Mouse (Mus musculus) forebrain, embryonic 10.5 days (tissue): ENCODE data around the gene Lpcat2. TPM values are rescaled to one million over a fixed set of nuclear protein-coding genes. Genes with fewer than 3 reads are reported as not detected.
"Not testable (repeated sequence)": the region's sequence is repeated elsewhere in the genome, so short reads cannot be mapped to it uniquely, and the experiment has no call there.

Experiments
- DNase-seq: peaks from one replicate; pipeline ENCODE4 v3.0.0-alpha.2; 2017; ENCODE audit warnings: low spot score; ENCODE audit errors: extremely low spot score
- H3K27ac ChIP-seq: fragments of 300-500 bp; sonication (generic); 2 replicates; pipeline ENCODE4 v1.5.1; 2016; ENCODE audit warnings: mild to moderate bottlenecking
- H3K27me3 ChIP-seq: fragments of 300-500 bp; sonication (generic); 2 replicates; pipeline ENCODE4 v1.6.1; 2016; ENCODE audit warnings: mild to moderate bottlenecking; ENCODE audit not compliant: poor library complexity, severe bottlenecking
- H3K36me3 ChIP-seq: fragments of 300-500 bp; sonication (generic); replicated peaks from 2 replicates; pipeline ENCODE4 v1.6.1; 2016; ENCODE audit warnings: mild to moderate bottlenecking, moderate library complexity
- H3K4me1 ChIP-seq: fragments of 300-500 bp; sonication (generic); 2 replicates; pipeline ENCODE4 v1.6.1; 2016
- H3K4me3 ChIP-seq: fragments of 300-500 bp; sonication (generic); 2 replicates; pipeline ENCODE4 v1.5.1; 2016; ENCODE audit warnings: mild to moderate bottlenecking, moderate library complexity
- H3K9me3 ChIP-seq: fragments of 300-500 bp; sonication (generic); 2 replicates; pipeline ENCODE4 v1.6.1; 2016; ENCODE audit warnings: mild to moderate bottlenecking, moderate library complexity
- WGBS: fragments of 180-500 bp; shearing (Covaris S2); methylation state at CpG from one replicate; pipeline ENCODE4 v1.1.7; 2016; 5-methylcytosine and 5-hydroxymethylcytosine counted together
- polyA plus RNA-seq: library from polyadenylated mRNA; unstranded; fragments of >200 nt; fragmentation: Nextera tagmentation; extraction: Ambion mirVana; gene quantifications from 2 replicates; pipeline ENCODE4 v1.2.1, GENCODE M21; 2016

The Lpcat2 gene
- polyA plus RNA-seq, 1 experiment from 2014 or later = 3.6 TPM

DNA sequence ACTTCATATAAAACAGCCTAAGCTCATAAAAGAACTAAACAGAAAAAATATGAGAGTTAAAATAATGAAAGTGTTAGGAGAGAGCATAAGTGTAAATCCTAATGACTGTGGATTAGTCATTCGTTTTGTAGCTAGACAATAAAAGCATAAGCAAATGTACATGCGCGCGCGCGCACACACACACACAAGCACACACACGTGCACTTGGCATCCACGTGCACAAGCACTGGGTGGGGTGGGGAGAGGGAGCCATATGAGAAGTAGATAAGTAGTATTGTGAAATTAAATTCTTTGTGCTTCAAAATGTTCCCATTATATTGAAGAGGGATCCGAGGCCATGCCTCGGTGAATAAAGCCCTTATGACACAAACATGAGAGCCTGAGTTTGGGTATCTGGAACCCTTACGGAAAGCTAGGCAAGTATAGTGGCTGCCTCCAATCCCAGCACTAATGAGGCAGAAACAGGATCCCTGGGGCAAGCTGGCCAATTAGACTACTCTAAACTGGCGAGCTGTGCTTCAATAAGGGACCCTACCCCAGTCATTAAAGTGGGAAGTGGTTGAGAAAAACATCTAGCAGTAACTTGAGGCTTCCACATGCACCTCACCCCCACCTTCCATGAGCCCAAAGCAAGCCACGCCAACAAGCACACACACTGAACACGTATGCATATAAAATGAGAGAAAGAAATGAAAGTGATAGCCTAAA is 3.5 kb downstream of the Lpcat2 start:
- H3K4me1 ChIP-seq = peaks cover 11% of the 10 kb centered on the region
- 86% methylated on average over 14 of the region's 14 CpGs for WGBS
- H3K9me3 ChIP-seq = no peaks in the 10 kb centered on the region; the same call in 1 of the 2 replicates
- no peak overlapping the region for H3K27ac ChIP-seq
- H3K4me3 ChIP-seq = no peak overlapping the region
- peaks cover 24% of the 10 kb centered on the region for H3K27me3 ChIP-seq
- H3K36me3 ChIP-seq = no peaks in the 10 kb centered on the region
- no peak for DNase-seq

DNA sequence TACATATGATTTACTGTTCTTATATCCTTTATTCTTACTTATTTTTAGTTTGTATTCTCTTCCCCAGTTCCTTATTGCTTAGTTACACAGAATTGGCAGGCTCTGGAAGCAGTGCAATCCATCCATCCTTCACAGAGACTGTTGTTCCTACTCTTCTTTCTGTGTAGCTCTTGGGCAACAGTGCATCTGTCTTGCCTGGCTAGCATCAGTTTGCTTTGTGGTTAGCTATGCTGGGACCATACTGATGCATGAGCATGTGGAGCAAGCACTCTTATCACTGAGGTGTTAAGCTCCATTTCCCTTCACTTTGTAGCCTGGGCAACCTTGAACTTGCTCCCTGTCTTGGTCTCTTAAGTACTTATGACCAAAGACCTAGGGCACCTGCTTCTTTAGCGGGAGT is 6.8 kb downstream of the Lpcat2 start:
- no peaks in the 10 kb centered on the region for H3K4me1 ChIP-seq
- no peak for DNase-seq
- H3K27me3 ChIP-seq = no peaks in the 10 kb centered on the region
- WGBS = 83% methylated on average over 1 of the region's 1 CpGs
- H3K4me3 ChIP-seq = no peak overlapping the region
- H3K27ac ChIP-seq = no peak overlapping the region
- no peaks in the 10 kb centered on the region for H3K9me3 ChIP-seq
- no peaks in the 10 kb centered on the region for H3K36me3 ChIP-seq

- Histone ChIP-seq H3K27me3 (no peaks in the 10 kb centered on the region), H3K36me3 (no peaks in the 10 kb centered on the region), H3K4me3 (no peak overlapping the region), H3K9me3 (no peaks in the 10 kb centered on the region), H3K27ac (no peak overlapping the region), H3K4me1 (peaks cover 4% of the 10 kb centered on the region; the same call in 1 of the 2 replicates)
- DNase-seq = no peak
- 74% methylated on average over 7 of the region's 7 CpGs for WGBS
Measured at GRCm38 (mm10) chr8:92870281-92870680, 15.1 kb downstream of the Lpcat2 start.

DNA sequence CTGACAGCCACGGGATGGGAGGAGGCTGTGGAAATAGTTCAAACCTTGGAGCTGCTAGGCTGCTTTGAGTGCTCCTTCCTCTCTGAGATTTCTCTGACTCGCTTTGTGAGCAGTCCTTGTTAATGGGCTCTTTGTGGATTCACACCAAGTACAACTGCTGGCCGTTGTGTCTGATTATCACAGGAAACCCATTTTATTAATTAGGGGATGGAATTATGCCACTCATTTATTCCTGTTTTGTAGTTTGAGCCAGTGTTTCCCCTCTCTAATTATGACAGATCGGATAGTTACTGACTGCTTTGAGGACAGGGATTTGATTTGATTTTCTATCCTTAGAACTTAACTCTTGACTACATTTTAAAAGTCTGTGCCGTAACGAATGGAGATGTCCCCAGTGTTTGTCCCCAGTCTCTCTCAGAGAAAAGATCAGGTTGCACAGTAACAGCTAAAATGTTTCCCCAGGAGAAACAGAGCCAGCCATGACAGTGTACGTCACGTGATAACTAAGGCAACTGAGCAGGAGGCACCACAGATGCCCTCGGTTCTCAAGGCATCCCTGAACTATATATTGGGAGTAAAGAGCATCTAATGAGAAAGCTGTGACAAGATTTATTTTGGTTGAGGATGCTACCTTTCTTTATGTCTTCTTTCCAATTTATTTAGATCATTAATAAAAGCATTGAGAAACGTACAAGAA is 17.1 kb downstream of the Lpcat2 start:
- 78% methylated on average over 10 of the region's 10 CpGs for WGBS
- Histone ChIP-seq H3K9me3 (no peaks in the 10 kb centered on the region), H3K27ac (no peak overlapping the region), H3K4me3 (no peak overlapping the region), H3K36me3 (no peaks in the 10 kb centered on the region), H3K27me3 (no peaks in the 10 kb centered on the region), H3K4me1 (peaks cover 4% of the 10 kb centered on the region; the same call in 1 of the 2 replicates)
- DNase-seq = no peak

DNA sequence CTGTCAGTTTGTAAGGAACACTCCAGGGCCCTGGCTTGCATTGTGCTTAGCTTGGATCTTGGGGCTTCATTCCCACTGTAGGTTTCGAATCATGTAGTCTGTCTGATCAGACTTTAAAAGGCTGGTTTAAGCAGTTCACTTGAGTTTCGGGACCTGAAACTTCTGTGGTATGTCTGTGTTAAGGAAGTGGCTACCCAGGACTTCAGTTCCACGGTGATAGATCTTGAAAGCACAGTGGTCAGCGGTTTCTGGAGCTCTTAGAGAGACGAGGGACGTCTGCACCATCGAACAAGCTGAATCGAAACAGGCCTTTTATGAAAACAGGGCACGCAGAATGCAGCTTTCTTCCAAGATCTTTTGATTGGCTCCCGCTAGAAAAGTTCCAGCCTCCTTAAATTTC is 20.7 kb downstream of the Lpcat2 start:
- H3K27ac ChIP-seq = no peak overlapping the region
- H3K4me3 ChIP-seq = no peak overlapping the region
- peaks cover 3% of the 10 kb centered on the region for H3K36me3 ChIP-seq
- no peaks in the 10 kb centered on the region for H3K4me1 ChIP-seq
- no peaks in the 10 kb centered on the region for H3K9me3 ChIP-seq
- no peaks in the 10 kb centered on the region for H3K27me3 ChIP-seq
- 65% methylated on average over 10 of the region's 10 CpGs for WGBS
- DNase-seq = no peak

DNA sequence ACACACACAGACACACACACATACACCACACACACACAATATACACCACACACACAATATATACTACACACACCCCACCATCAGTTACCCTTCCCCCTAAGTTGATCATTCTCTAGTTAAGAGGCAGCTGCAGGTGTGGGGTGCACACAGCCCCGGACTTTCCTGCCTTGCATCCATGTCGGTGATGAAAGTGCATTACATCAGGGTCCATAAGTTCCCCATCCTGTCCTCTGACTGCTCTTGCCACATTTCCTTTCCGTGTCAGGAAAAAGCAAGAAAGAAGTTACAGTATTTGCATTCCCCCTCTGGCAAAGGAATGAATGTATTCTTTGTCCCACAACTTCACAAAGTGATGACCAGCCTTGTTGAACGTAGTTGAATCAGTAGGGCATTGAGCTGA is 26.1 kb downstream of the Lpcat2 start:
- H3K4me3 ChIP-seq = no peak overlapping the region
- no peaks in the 10 kb centered on the region for H3K4me1 ChIP-seq
- H3K27me3 ChIP-seq = no peaks in the 10 kb centered on the region
- no peak for DNase-seq
- H3K36me3 ChIP-seq = peaks cover 3% of the 10 kb centered on the region
- WGBS = 75% methylated on average over 4 of the region's 4 CpGs
- H3K27ac ChIP-seq = no peak overlapping the region
- no peaks in the 10 kb centered on the region for H3K9me3 ChIP-seq

GRCm38 (mm10) chr8:92883771-92884170 is 28.6 kb downstream of the Lpcat2 start:
- no peak overlapping the region for H3K4me3 ChIP-seq
- H3K36me3 ChIP-seq = peaks cover 3% of the 10 kb centered on the region
- 82% methylated on average over 2 of the region's 2 CpGs for WGBS
- H3K9me3 ChIP-seq = no peaks in the 10 kb centered on the region
- peaks cover 5% of the 10 kb centered on the region; the same call in 1 of the 2 replicates for H3K4me1 ChIP-seq
- DNase-seq = no peak
- no peak overlapping the region for H3K27ac ChIP-seq
- H3K27me3 ChIP-seq = no peaks in the 10 kb centered on the region

DNA sequence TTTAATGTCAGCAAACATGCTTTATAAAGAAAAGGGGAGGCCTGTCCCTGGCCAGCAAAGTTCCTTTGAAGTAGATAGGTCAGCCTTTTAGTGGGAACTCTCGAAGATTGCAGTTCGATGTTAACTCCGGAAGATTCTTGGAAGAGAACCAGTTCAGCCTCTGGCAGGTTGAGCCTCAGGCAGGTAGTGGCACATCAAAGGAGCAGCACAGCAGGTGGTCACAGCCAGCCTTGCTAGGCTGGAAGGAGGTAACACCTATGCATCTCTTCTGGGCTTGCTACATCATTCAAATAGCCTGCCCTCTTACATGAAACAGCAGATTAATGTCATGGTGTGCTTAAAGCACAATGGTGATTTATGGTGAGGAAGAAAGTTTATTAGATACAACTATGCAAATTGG is 37.1 kb downstream of the Lpcat2 start:
- not testable (repeated sequence) for H3K4me3 ChIP-seq, H3K27me3 ChIP-seq, H3K4me1 ChIP-seq, H3K36me3 ChIP-seq, H3K27ac ChIP-seq, DNase-seq, H3K9me3 ChIP-seq
- 89% methylated on average over 3 of the region's 3 CpGs for WGBS

- whole genome bisulfite sequencing = 71% methylated on average over 2 of the region's 2 CpGs
- DNase-seq = no peak
- Histone ChIP-seq H3K4me1 (no peaks in the 10 kb centered on the region), H3K4me3 (no peak overlapping the region), H3K27ac (no peak overlapping the region), H3K27me3 (no peaks in the 10 kb centered on the region), H3K36me3 (no peaks in the 10 kb centered on the region), H3K9me3 (no peaks in the 10 kb centered on the region)
Measured at GRCm38 (mm10) chr8:92893870-92894269, 38.7 kb downstream of the Lpcat2 start.

DNA sequence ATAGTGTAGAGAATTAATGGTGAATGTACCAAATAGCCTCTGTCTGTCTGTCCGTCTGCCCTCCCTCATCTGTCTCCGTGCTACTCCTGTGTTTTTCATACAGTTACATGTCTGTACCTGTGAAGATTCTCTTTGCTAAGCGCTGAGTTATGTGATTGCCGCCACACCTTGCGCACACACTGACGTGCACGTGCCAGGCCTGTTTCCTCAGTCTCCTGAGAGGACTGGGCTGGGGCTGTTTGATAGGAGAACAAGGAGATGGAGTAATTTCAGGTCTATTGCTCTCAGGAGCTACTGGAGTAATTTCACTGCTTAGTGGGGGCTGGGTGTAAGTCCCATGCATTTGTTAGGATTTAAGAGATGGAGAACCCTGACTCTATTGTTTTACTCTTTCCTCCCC is 39.9 kb downstream of the Lpcat2 start:
- no peaks in the 10 kb centered on the region for H3K9me3 ChIP-seq
- no peak overlapping the region for H3K4me3 ChIP-seq
- DNase-seq = no peak
- no peaks in the 10 kb centered on the region for H3K27me3 ChIP-seq
- H3K4me1 ChIP-seq = no peaks in the 10 kb centered on the region
- H3K27ac ChIP-seq = no peak overlapping the region
- H3K36me3 ChIP-seq = no peaks in the 10 kb centered on the region
- 92% methylated on average over 7 of the region's 7 CpGs for WGBS

GRCm38 (mm10) chr8:92896056-92896455 is 40.9 kb downstream of the Lpcat2 start:
- WGBS = 68% methylated on average over 1 of the region's 1 CpGs
- H3K4me1 ChIP-seq = no peaks in the 10 kb centered on the region
- H3K27ac ChIP-seq = no peak overlapping the region
- no peak for DNase-seq
- H3K27me3 ChIP-seq = no peaks in the 10 kb centered on the region
- H3K4me3 ChIP-seq = no peak overlapping the region
- H3K9me3 ChIP-seq = no peaks in the 10 kb centered on the region
- H3K36me3 ChIP-seq = no peaks in the 10 kb centered on the region

DNA sequence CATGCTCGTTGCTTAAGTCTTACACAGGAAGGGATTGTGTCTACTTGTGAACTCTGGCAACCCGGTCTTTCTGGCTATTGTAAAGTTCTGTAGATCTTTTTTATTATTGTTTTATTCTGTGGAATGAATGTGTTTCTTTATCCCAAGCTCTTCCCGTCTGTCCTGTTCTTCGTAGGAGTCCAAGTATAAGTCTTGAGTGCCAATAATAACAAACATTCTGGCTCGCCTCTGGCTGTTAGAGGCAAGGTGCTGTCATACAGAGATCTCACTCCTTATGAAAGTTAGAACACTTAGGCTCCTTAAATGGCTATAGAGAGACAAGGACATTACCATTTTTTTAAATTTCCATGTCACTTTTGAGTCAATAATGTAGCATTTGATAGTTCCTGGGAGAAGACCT is 41.5 kb downstream of the Lpcat2 start:
- no peak overlapping the region for H3K4me3 ChIP-seq
- no peaks in the 10 kb centered on the region for H3K36me3 ChIP-seq
- H3K9me3 ChIP-seq = no peaks in the 10 kb centered on the region
- no peak overlapping the region for H3K27ac ChIP-seq
- 91% methylated on average over 5 of the region's 5 CpGs for WGBS
- no peaks in the 10 kb centered on the region for H3K4me1 ChIP-seq
- no peak for DNase-seq
- no peaks in the 10 kb centered on the region for H3K27me3 ChIP-seq

DNA sequence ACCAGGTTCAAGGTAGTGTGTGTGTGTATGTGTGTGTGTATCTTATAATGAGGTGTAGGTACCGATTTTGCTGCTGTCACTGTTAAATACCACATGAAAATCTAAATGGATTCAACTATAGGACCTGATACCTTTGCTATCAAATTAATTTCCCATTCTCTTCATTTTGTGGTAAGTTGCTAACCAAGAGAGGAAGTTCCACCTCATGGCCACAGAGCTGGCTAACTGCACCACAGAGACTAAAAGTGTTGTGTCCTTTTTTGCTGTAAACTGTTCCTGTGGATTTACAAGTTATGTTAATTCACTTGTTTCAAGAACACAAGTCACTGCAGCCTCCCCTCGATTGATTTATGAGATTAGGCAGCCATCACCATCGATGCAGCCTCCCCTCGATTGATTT is 42.7 kb downstream of the Lpcat2 start:
- Histone ChIP-seq H3K9me3 (no peaks in the 10 kb centered on the region), H3K36me3 (no peaks in the 10 kb centered on the region), H3K4me1 (no peaks in the 10 kb centered on the region), H3K27ac (no peak overlapping the region), H3K27me3 (no peaks in the 10 kb centered on the region), H3K4me3 (no peak overlapping the region)
- no peak for DNase-seq
- 87% methylated on average over 4 of the region's 4 CpGs for WGBS
